ENCODE assay signal across 13 mouse cellular contexts in the genomic region with DNA sequence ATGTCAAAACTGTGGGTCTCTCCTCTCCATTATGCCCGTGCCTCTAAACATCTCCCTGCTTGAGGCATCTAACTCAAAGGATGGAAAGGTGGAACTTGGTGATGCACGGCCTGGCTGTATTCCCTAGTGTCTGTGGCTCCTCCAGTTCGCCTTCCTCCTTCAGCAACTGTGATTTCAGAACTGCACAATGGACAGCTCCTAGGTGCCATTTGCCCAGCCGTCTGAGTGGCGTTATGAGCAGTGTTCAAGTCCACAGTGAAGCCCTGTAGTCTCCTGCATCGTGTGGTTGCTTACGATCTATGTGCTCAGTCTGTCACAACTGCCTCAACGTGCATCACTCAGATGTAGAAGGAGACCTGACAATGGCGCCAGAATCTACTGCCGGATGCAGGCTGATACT.
DNase-seq lines count a peak whose midpoint lies in the region; ATAC-seq lines count a peak whose summit lies in the region.
"Had no signal": no experiment of that assay in that cellular context is flagged by ENCODE, and none has a peak within 500 bp of the region (broad histone marks: within the 10 kb centered on the region; RNA-seq: fewer than 3 reads in every experiment).

No protein-coding gene starts in this region.

- H3K4me3 ChIP-seq in kidney, embryonic 16.5 days (ENCODE audit: low read length), result no peak overlapping the region
- no peak overlapping the region for H3K4me3 ChIP-seq in forebrain, embryonic 14.5 days (ENCODE audit: low read depth, low read length)
- H3K4me3 ChIP-seq: limb, embryonic 13.5 days had no signal

- no peaks in the 10 kb centered on the region for H3K27me3 ChIP-seq in kidney, embryonic 16.5 days (ENCODE audit: insufficient read depth, low read length)
- no peaks in the 10 kb centered on the region for H3K27me3 ChIP-seq in forebrain, embryonic 14.5 days (replicated peaks; ENCODE audit: control insufficient read depth, insufficient read depth, low read length)
- H3K27me3 ChIP-seq: limb, embryonic 13.5 days had no signal

- no peaks in the 10 kb centered on the region for H3K36me3 ChIP-seq in kidney, embryonic 16.5 days (ENCODE audit: insufficient read depth, low read length)
- H3K36me3 ChIP-seq in forebrain, embryonic 14.5 days (ENCODE audit: control insufficient read depth, insufficient read depth, low read length), result no peaks in the 10 kb centered on the region
- H3K36me3 ChIP-seq: limb, embryonic 13.5 days had no signal

- WGBS in kidney, embryonic 16.5 days, result 55% methylated on average over 10 of the region's 10 CpGs
- WGBS in forebrain, embryonic 14.5 days, result 83% methylated on average over 10 of the region's 10 CpGs

- no peaks in the 10 kb centered on the region for H3K9me3 ChIP-seq in kidney, embryonic 16.5 days (ENCODE audit: low read length)
- no peaks in the 10 kb centered on the region for H3K9me3 ChIP-seq in forebrain, embryonic 14.5 days (replicated peaks; ENCODE audit: control insufficient read depth, low read length)
- H3K9me3 ChIP-seq: limb, embryonic 13.5 days had no signal

- no peak overlapping the region for H3K9ac ChIP-seq in kidney, embryonic 16.5 days (replicated peaks; ENCODE audit: low read length)
- H3K9ac ChIP-seq in forebrain, embryonic 14.5 days (ENCODE audit: low read length), result no peak overlapping the region
- H3K9ac ChIP-seq: limb, embryonic 13.5 days; liver, postnatal 0 days had no signal

- no peak overlapping the region for H3K27ac ChIP-seq in kidney, embryonic 16.5 days (ENCODE audit: low read length)
- no peak overlapping the region for H3K27ac ChIP-seq in forebrain, embryonic 14.5 days (ENCODE audit: low read depth, low read length)
- H3K27ac ChIP-seq: limb, embryonic 13.5 days had no signal

- no peaks in the 10 kb centered on the region for H3K4me1 ChIP-seq in kidney, embryonic 16.5 days (ENCODE audit: insufficient read depth, low read length)
- peaks cover 13% of the 10 kb centered on the region for H3K4me1 ChIP-seq in forebrain, embryonic 14.5 days (ENCODE audit: control insufficient read depth, insufficient read depth, low read length)

- peak; percentile 30 for DNase-seq in kidney, postnatal 10 days
- DNase-seq in ES-CJ7 (ENCODE audit: low read depth, low spot score), result peak; percentile 35
- peak; percentile 6 for DNase-seq in c-Kit-positive CD71-negative TER-119-negative erythroid progenitor cells, embryonic 14.5 days (ENCODE audit: low read depth)
- no peak for DNase-seq in forebrain, embryonic 14.5 days (ENCODE audit: low spot score)
- DNase-seq: cerebellum, adult 18-20 months; heart, postnatal 10 days; kidney, postnatal 14 days; liver, postnatal 0 days had no signal

- no peak overlapping the region for H3K4me2 ChIP-seq in kidney, embryonic 16.5 days (replicated peaks; ENCODE audit: low read depth, low read length)
- no peak overlapping the region for H3K4me2 ChIP-seq in forebrain, embryonic 14.5 days (ENCODE audit: low read length)
- H3K4me2 ChIP-seq: limb, embryonic 13.5 days had no signal

- no peak for ATAC-seq in kidney, embryonic 16.5 days (ENCODE audit: low FRiP score, low TSS enrichment)
- ATAC-seq in megakaryocyte progenitor cell, adult 5-6 weeks (replicated peaks; ENCODE audit: poor library complexity), result peak; percentile 50; the same call in 1 of the 2 replicates
- ATAC-seq in cerebellum, adult (ENCODE audit: insufficient number of reproducible peaks, low FRiP score, low TSS enrichment), result no peak
- no peak for ATAC-seq in forebrain, embryonic 14.5 days
- ATAC-seq: CD4-positive, CD25-positive, alpha-beta regulatory T cell, adult 4 months; liver, postnatal 0 days had no signal
